8 mouse cellular contexts compared by ENCODE assay signal in genomic region chr12:108758273-108758672, GRCm38 (mm10). TPM values are rescaled to one million over a fixed set of nuclear protein-coding genes. Genes with fewer than 3 reads are reported as not detected.
DNase-seq lines count a peak whose midpoint lies in the region; ATAC-seq and TF ChIP-seq lines count a peak whose summit lies in the region.
"Had no signal": no experiment of that assay in that cellular context is flagged by ENCODE, and none has a peak within 500 bp of the region (broad histone marks: within the 10 kb centered on the region; RNA-seq: fewer than 3 reads in every experiment).

No protein-coding gene starts in this region.

- whole genome bisulfite sequencing in forebrain, embryonic 12.5 days = 81% methylated on average over 8 of the region's 8 CpGs
- 69% methylated on average over 8 of the region's 8 CpGs for WGBS in intestine, embryonic 16.5 days
- 76% methylated on average over 8 of the region's 8 CpGs for WGBS in neural tube, embryonic 13.5 days

- H3K4me1 ChIP-seq in forebrain, embryonic 12.5 days = peaks cover 10% of the 10 kb centered on the region
- H3K4me1 ChIP-seq in intestine, embryonic 16.5 days (ENCODE audit: control insufficient read depth, insufficient read depth, low read length) = 0 out of 2 replicates have a peak, but pooled peaks cover 4% of the 10 kb centered on the region
- peaks cover 7% of the 10 kb centered on the region; the same call in 1 of the 2 replicates for H3K4me1 ChIP-seq in neural tube, embryonic 13.5 days (replicated peaks)

- H3K27me3 ChIP-seq in forebrain, embryonic 12.5 days = no peaks in the 10 kb centered on the region
- no peaks in the 10 kb centered on the region for H3K27me3 ChIP-seq in intestine, embryonic 16.5 days (replicated peaks; ENCODE audit: control insufficient read depth, insufficient read depth, low read length)
- H3K27me3 ChIP-seq in neural tube, embryonic 13.5 days = no peaks in the 10 kb centered on the region

- H3K9ac ChIP-seq in forebrain, embryonic 12.5 days = peak overlapping the region; percentile 39; the same call in 1 of the 2 replicates
- peak overlapping the region; percentile 27; the same call in 1 of the 2 replicates for H3K9ac ChIP-seq in intestine, embryonic 16.5 days (ENCODE audit: low read depth, low read length)
- H3K9ac ChIP-seq in neural tube, embryonic 13.5 days = no peak overlapping the region

- H3K36me3 ChIP-seq in forebrain, embryonic 12.5 days (replicated peaks) = no peaks in the 10 kb centered on the region
- no peaks in the 10 kb centered on the region for H3K36me3 ChIP-seq in intestine, embryonic 16.5 days (ENCODE audit: control insufficient read depth, insufficient read depth, low read length)
- no peaks in the 10 kb centered on the region for H3K36me3 ChIP-seq in neural tube, embryonic 13.5 days

- no peak; the same call in 1 of the 2 replicates for ATAC-seq in forebrain, embryonic 12.5 days (ENCODE audit: low FRiP score)
- ATAC-seq in intestine, embryonic 16.5 days = no peak
- ATAC-seq in neural tube, embryonic 13.5 days (ENCODE audit: low read depth) = 0 out of 2 replicates have a peak, but pooled peaks have one; percentile 8
- ATAC-seq in erythroid progenitor cell, adult 5-6 weeks (replicated peaks; ENCODE audit: low FRiP score, poor library complexity, severe bottlenecking) = no peak; the same call in 1 of the 2 replicates

- peak; percentile 31 to 33 for DNase-seq in left cerebral cortex, adult 2 months (ENCODE audit: extremely low spot score in 1 of 2, low spot score in 2 of 2)
- DNase-seq in left cerebral cortex, postnatal 4 days = no peak
- DNase-seq in thymus, postnatal 10 days (ENCODE audit: low spot score in 2 of 2) = no peak

- H3K9me3 ChIP-seq in forebrain, embryonic 12.5 days = no peaks in the 10 kb centered on the region
- no peaks in the 10 kb centered on the region for H3K9me3 ChIP-seq in intestine, embryonic 16.5 days (ENCODE audit: control insufficient read depth, low read length)
- H3K9me3 ChIP-seq in neural tube, embryonic 13.5 days = no peaks in the 10 kb centered on the region

- TF ChIP-seq CTCF in left cerebral cortex, adult 2 months (IDR thresholded peaks at IDR 0.05) = no peak

- H3K4me2 ChIP-seq in forebrain, embryonic 12.5 days = peak overlapping the region; percentile 76
- peak overlapping the region; percentile 65; the same call in 1 of the 2 replicates for H3K4me2 ChIP-seq in intestine, embryonic 16.5 days (ENCODE audit: low read depth, low read length)
- H3K4me2 ChIP-seq in neural tube, embryonic 13.5 days = peak overlapping the region; percentile 82

- intact Hi-C loops in left cerebral cortex, adult 2 months (cut with DNase I) = loop anchor here (2.0 to 5.0 kb wide), 3 partner anchors 51 to 203 kb away; partner anchors contain the start of gene Evl
- intact Hi-C loops in left cerebral cortex, postnatal 4 days (cut with DNase I) = loop anchor here (5.0 kb wide), 1 partner anchor 201 kb away; no protein-coding TSS in a partner anchor

- no peak overlapping the region for H3K4me3 ChIP-seq in left cerebral cortex, adult 2 months
- H3K4me3 ChIP-seq in forebrain, embryonic 12.5 days (replicated peaks) = peak overlapping the region; percentile 64
- 0 out of 2 replicates have a peak overlapping the region, but pooled peaks have one; percentile 67 for H3K4me3 ChIP-seq in intestine, embryonic 16.5 days (ENCODE audit: low read length)
- H3K4me3 ChIP-seq in neural tube, embryonic 13.5 days = peak overlapping the region; percentile 56

- H3K27ac ChIP-seq in left cerebral cortex, adult 2 months = no peak overlapping the region
- peak overlapping the region; percentile 21 for H3K27ac ChIP-seq in forebrain, embryonic 12.5 days
- no peak overlapping the region for H3K27ac ChIP-seq in intestine, embryonic 16.5 days (ENCODE audit: low read length)
- no peak overlapping the region for H3K27ac ChIP-seq in neural tube, embryonic 13.5 days (replicated peaks)

RNA-seq across cellular contexts. Expression of gene Yy1, which starts 34.5 kb away (rescaled TPM):
- total RNA-seq in left cerebral cortex, adult 2 months (2021) = 10 to 100 TPM; 51.1 to 51.9 TPM
- total RNA-seq in left cerebral cortex, postnatal 4 days (2021) = 10 to 100 TPM; 53.1 to 55.5 TPM
- polyA plus RNA-seq in forebrain, embryonic 12.5 days (2016; fragmentation: Nextera tagmentation; extraction: Ambion mirVana) = 19.5 and 21.5 TPM in 2 replicates
- polyA plus RNA-seq in intestine, embryonic 16.5 days (2015; fragmentation: Nextera tagmentation; extraction: Ambion mirVana) = 10.0 and 11.4 TPM in 2 replicates
- polyA plus RNA-seq in neural tube, embryonic 13.5 days (2015; fragmentation: Nextera tagmentation; extraction: Ambion mirVana) = 13.5 and 14.2 TPM in 2 replicates
- total RNA-seq in erythroid progenitor cell, adult 5-6 weeks (2015; ENCODE audit: low replicate concordance) = 25.2 and 44.4 TPM in 2 replicates
- total RNA-seq in erythroid progenitor cell, adult 5-6 weeks (2017; ENCODE audit: low replicate concordance) = 40.4 and 62.9 TPM in 2 replicates

RNA-seq across cellular contexts. Expression of gene Degs2, which starts 56.2 kb away (rescaled TPM):
- total RNA-seq in left cerebral cortex, adult 2 months (2021) = 1 to 10 TPM; 4.8 to 5.5 TPM
- not detected for total RNA-seq in left cerebral cortex, postnatal 4 days (2021)
- 2.3 and 2.4 TPM in 2 replicates for polyA plus RNA-seq in forebrain, embryonic 12.5 days (2016; fragmentation: Nextera tagmentation; extraction: Ambion mirVana)
- polyA plus RNA-seq in intestine, embryonic 16.5 days (2015; fragmentation: Nextera tagmentation; extraction: Ambion mirVana) = 161 and 181 TPM in 2 replicates
- 2.6 TPM in 2 replicates for polyA plus RNA-seq in neural tube, embryonic 13.5 days (2015; fragmentation: Nextera tagmentation; extraction: Ambion mirVana)
- not detected in 2 replicates for total RNA-seq in erythroid progenitor cell, adult 5-6 weeks (2015; ENCODE audit: low replicate concordance)
- not detected in 2 replicates for total RNA-seq in erythroid progenitor cell, adult 5-6 weeks (2017; ENCODE audit: low replicate concordance)
- total RNA-seq: gastrocnemius, postnatal 4 days had no signal

Comparison
In these comparisons a context has a peak if more than half of its experiments do, and no peak if none do; other contexts are left out.
1. DNase-seq: peak in left cerebral cortex, adult 2 months (2 of 2); none in left cerebral cortex, postnatal 4 days (single experiment) and thymus, postnatal 10 days (0 of 2).
2. RNA of gene Degs2, which starts 56.2 kb away (total RNA-seq): 4.8 to 5.5 TPM in left cerebral cortex, adult 2 months; not detected in left cerebral cortex, postnatal 4 days and not detected in erythroid progenitor cell, adult 5-6 weeks; every median in the first group is over 4 times any median in the second.
3. Peak in every context shown above with its lines, with median percentiles within 50 percentile points of each other: H3K4me2 ChIP-seq.